Mouse (Mus musculus) embryonic fibroblast, embryonic 13.5 days (primary cell): ENCODE data around the gene Brip1. TPM values are rescaled to one million over a fixed set of nuclear protein-coding genes. Genes with fewer than 3 reads are reported as not detected.
"Not testable (repeated sequence)": the region's sequence is repeated elsewhere in the genome, so short reads cannot be mapped to it uniquely, and the experiment has no call there.

ENCODE experiments used
- H3K27ac ChIP-seq: 2 replicates; pipeline ENCODE4 v1.5.1; 2012; ENCODE audit warnings: low read length, control low read depth, inconsistent platforms; ENCODE audit not compliant: insufficient read depth
- H3K4me1 ChIP-seq: 2 replicates; pipeline ENCODE4 v1.6.1; 2011; ENCODE audit warnings: low read length; ENCODE audit not compliant: control insufficient read depth, insufficient read depth
- H3K4me3 ChIP-seq: 2 replicates; pipeline ENCODE4 v1.5.1; 2011; ENCODE audit warnings: mild to moderate bottlenecking, control low read depth, low read length; ENCODE audit not compliant: insufficient read depth
- CTCF ChIP-seq: IDR thresholded peaks from 2 replicates; pipeline ENCODE4 v1.5.1; 2011; ENCODE audit warnings: mild to moderate bottlenecking, control low read depth, low read length, moderate library complexity, borderline replicate concordance; ENCODE audit not compliant: insufficient read depth
- POLR2A ChIP-seq: IDR thresholded peaks from 2 replicates; pipeline ENCODE4 v1.6.1; 2011; ENCODE audit warnings: low read depth, mild to moderate bottlenecking, control low read depth, low read length, moderate library complexity
- polyA plus RNA-seq: library from polyadenylated mRNA; stranded (reverse); fragments of >200 nt; gene quantifications from 2 replicates; pipeline ENCODE4 v1.2.4, GENCODE M21; 2011; ENCODE audit warnings: low read depth; ENCODE audit not compliant: missing spikeins, insufficient read length

Gene Brip1
- polyA plus RNA-seq, 1 experiment, result 8.5 TPM

- no peak overlapping the region for H3K27ac ChIP-seq
- peak overlapping the region; percentile 90 for H3K4me3 ChIP-seq
- H3K4me1 ChIP-seq, result no peaks in the 10 kb centered on the region
- TF ChIP-seq CTCF (no peak), POLR2A (no peak)
These were observed 452 bp downstream of the Brip1 start for GRCm38 (mm10) chr11:86200460-86201021.

GRCm38 (mm10) chr11:86199733-86200132, 1.3 kb downstream of the Brip1 start:
- no peak for TF ChIP-seq CTCF
- TF ChIP-seq POLR2A, result no peak
- H3K4me1 ChIP-seq, result no peaks in the 10 kb centered on the region
- H3K4me3 ChIP-seq, result peak overlapping the region; percentile 11; the same call in 1 of the 2 replicates
- H3K27ac ChIP-seq, result no peak overlapping the region

DNA sequence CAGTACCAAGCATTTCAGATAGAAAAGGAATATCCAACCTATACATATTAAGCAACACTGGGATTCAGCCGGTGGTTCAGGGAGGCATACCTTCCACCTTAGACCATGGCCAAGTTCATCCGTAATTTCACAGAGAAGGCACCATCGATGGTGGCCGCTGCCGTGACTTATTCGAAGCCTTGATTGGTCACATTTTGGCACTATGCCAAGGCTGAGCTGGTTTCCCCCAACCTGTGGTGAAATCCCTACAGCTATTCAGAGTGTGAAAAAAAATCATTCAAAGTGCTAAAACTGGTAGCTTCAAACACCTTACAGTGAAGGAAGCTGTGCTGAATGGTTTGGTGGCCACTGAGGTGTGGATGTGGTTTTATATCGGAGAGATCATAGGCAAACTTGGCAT, 15.8 kb downstream of the Brip1 start:
- not testable (repeated sequence) for H3K4me1 ChIP-seq, H3K27ac ChIP-seq, H3K4me3 ChIP-seq

DNA sequence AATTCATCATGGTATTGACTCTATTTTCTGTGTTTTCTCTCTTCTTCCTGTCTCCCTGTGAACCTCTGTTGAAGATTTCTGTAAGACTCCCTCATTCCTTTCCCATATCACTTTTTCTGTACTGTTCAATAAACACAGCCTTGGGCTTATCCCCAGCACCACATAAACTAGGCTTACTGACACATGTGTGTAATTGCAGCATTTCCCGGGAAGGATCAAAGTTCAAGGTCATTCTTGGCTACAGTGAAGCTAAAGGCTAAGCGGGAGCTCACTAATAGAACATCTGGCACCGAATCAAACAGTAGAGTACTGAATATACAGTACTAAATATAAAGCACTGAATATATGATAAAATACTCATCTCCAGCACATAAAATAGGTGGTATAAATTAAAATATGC, 25.2 kb downstream of the Brip1 start:
- TF ChIP-seq CTCF (no peak), POLR2A (no peak)
- H3K27ac ChIP-seq, result no peak overlapping the region
- no peaks in the 10 kb centered on the region for H3K4me1 ChIP-seq
- H3K4me3 ChIP-seq, result no peak overlapping the region

- H3K4me3 ChIP-seq, result no peak overlapping the region
- no peaks in the 10 kb centered on the region for H3K4me1 ChIP-seq
- no peak overlapping the region for H3K27ac ChIP-seq
- TF ChIP-seq CTCF, result no peak
These were observed 26.8 kb downstream of the Brip1 start for GRCm38 (mm10) chr11:86174173-86174572.

GRCm38 (mm10) chr11:86170743-86171142, 30.2 kb downstream of the Brip1 start:
- TF ChIP-seq POLR2A (no peak), CTCF (no peak)
- H3K4me3 ChIP-seq, result no peak overlapping the region

DNA sequence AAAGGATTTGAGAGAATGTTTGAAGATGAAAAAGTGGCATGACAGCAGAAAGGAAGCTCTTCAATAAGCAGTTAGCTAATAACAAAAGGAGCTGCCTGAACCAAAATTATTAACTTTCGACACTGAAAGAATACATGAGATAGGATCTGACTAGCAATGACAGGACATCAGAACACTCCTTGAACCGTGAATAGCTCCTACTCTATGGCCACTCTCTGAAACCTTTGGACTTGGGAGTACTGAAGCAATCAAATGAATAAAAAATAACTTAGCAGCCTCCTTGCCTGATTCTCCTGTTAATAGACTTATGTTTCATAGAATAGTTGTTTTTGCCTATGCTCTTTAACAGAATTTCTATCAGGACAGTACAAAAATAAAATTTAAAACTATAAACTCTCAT, 40.7 kb downstream of the Brip1 start:
- TF ChIP-seq POLR2A, result no peak
- no peak for TF ChIP-seq CTCF

More at GRCm38 (mm10) chr11:86170743-86171142, 30.2 kb downstream of the Brip1 start:
- H3K4me1 ChIP-seq, result no peaks in the 10 kb centered on the region
- H3K27ac ChIP-seq, result no peak overlapping the region

DNA sequence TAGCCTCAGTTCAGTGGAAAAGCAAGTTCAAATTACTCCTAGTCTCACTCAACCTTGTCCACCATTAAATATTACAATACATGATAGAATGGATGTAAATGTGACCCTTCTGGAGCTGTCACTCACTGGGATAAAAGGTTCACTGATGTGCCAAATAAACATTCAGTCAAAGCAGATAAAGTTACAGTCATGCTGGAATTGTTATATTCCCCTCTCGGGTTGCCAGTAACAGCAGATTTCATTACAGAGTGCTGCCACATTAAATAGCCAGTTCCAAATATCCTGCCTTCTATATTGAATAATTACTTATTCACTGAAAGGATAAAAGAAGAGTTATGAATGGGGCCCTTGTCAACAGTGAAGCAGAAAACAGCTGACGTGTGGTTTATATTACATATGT, 42.0 kb downstream of the Brip1 start:
- Histone ChIP-seq H3K27ac (no peak overlapping the region), H3K4me1 (no peaks in the 10 kb centered on the region), H3K4me3 (no peak overlapping the region)
- no peak for TF ChIP-seq CTCF

More for the DNA sequence above, 40.7 kb downstream of the Brip1 start:
- no peak overlapping the region for H3K4me3 ChIP-seq
- H3K27ac ChIP-seq, result no peak overlapping the region
- no peaks in the 10 kb centered on the region for H3K4me1 ChIP-seq

GRCm38 (mm10) chr11:86155638-86156037, 45.4 kb downstream of the Brip1 start:
- H3K4me3 ChIP-seq, result no peak overlapping the region
- TF ChIP-seq POLR2A, result no peak
- no peak for TF ChIP-seq CTCF

DNA sequence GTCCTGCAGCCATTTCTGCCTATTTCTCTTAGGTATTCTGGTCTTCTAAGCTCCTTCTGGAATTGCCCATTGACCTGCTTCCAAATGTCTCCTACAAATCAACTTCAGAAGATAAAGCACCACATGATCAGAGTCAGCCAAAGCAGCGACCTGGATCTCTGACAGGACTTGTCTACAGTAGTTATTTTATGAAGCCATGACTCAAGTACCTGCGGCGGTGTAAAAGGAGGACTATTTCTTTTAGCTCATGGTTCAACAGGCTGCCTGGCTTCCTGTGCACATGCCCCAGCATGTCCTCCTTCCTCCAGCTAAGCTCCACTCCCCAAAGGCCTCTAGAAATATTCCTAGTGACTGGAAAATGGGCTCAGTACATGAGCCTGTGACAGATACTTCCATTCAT, 69.7 kb downstream of the Brip1 start:
- Histone ChIP-seq H3K27ac (peak overlapping the region; percentile 61; the same call in 1 of the 2 replicates), H3K4me1 (no peaks in the 10 kb centered on the region; the same call in 1 of the 2 replicates), H3K4me3 (no peak overlapping the region)
- no peak for TF ChIP-seq CTCF
- TF ChIP-seq POLR2A, result no peak

More at GRCm38 (mm10) chr11:86155638-86156037, 45.4 kb downstream of the Brip1 start:
- Histone ChIP-seq H3K27ac (no peak overlapping the region), H3K4me1 (no peaks in the 10 kb centered on the region)

GRCm38 (mm10) chr11:86117078-86117869, 83.7 kb downstream of the Brip1 start:
- TF ChIP-seq CTCF, result no peak
- no peak for TF ChIP-seq POLR2A
- Histone ChIP-seq H3K4me1 (no peaks in the 10 kb centered on the region), H3K4me3 (no peak overlapping the region), H3K27ac (no peak overlapping the region)
